Mouse (Mus musculus): Measurements from ENCODE around the gene Arhgef38. TPM values are rescaled to one million over a fixed set of nuclear protein-coding genes. Genes with fewer than 3 reads are reported as not detected.
A peak's percentile ranks its signal among the peaks of the same experiment; 100 is the strongest.

Gene Arhgef38
- polyA plus RNA-seq, 1 experiment from 2014 or later = 4.5 TPM

DNA sequence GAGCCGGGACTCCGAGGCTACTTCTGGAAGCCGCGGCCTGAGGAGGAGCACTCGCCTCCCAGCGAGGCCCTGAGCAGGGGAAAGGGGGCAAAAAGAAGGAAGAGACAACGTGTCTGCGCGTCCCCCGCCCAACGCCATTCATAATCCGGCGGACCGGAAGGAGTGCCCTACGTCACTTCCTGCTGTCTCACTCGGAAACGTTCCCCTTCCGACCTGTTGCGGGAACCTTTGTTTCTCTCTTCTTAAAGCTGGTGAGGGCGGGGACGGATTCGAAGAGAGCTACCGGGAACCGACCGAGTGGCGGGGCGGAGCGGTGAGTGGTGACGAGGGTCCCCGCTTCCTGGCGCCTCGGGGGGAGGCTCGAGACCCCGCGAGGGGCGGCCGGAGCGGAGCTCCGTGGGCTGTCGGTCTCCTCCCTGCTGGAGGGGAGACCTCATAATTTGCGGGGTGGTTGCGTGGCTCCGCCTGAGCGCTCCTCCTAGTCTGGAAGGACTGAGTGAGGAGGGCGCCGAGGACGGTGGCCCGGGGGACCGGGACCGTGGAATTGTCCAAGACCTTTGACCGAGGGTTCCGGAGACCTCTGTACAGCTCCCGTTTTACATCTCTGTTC lies 143.0 kb downstream of the Arhgef38 start, which contains the start of the genes Ints12 and Gstcd:
Gene Ints12 (plus strand): TSS at position 177 of the 610 bp plus-strand sequence.
Gene Gstcd (minus strand): TSS at position 370 of the 610 bp plus-strand sequence.
- peak within 1 kb of the TSS; percentile 90 for H3K4me2 ChIP-seq (ENCODE audit: low read length)
- TF ChIP-seq CTCF (IDR thresholded peaks at IDR 0.05; ENCODE audit: low read depth) = no peak; the same call in 1 of the 2 replicates
- peaks cover 5% of the 10 kb centered on the region; the same call in 1 of the 2 replicates for H3K4me1 ChIP-seq (replicated peaks; ENCODE audit: insufficient read depth, low read length)
- WGBS = under 1% methylated on average over 53 of the region's 53 CpGs
- peak within 1 kb of the TSS; percentile 96 for H3K27ac ChIP-seq
- DNase-seq (ENCODE audit: low spot score) (peak; percentile 98), ATAC-seq (replicated peaks; ENCODE audit: low FRiP score, low read depth) (peak; percentile 98)
- H3K9me3 ChIP-seq (replicated peaks; ENCODE audit: low read length) = no peaks in the 10 kb centered on the region
- H3K27me3 ChIP-seq (ENCODE audit: insufficient read depth, low read length) = no peaks in the 10 kb centered on the region
- H3K4me3 ChIP-seq (replicated peaks; ENCODE audit: low read depth, low read length) = peak within 1 kb of the TSS; percentile 99
- H3K36me3 ChIP-seq (ENCODE audit: insufficient read depth, low read length) = no peaks in the 10 kb centered on the region
- peak within 1 kb of the TSS; percentile 93 for H3K9ac ChIP-seq (ENCODE audit: low read depth, low read length)

GRCm38 (mm10) chr3:133091121-133091663 lies 143.6 kb downstream of the Arhgef38 start:
- Histone ChIP-seq H3K36me3 (ENCODE audit: insufficient read depth, low read length) (no peaks in the 10 kb centered on the region), H3K9ac (ENCODE audit: low read depth, low read length) (peak overlapping the region; percentile 93), H3K4me1 (replicated peaks; ENCODE audit: insufficient read depth, low read length) (peaks cover 5% of the 10 kb centered on the region; the same call in 1 of the 2 replicates), H3K9me3 (replicated peaks; ENCODE audit: low read length) (no peaks in the 10 kb centered on the region), H3K4me3 (replicated peaks; ENCODE audit: low read depth, low read length) (peak overlapping the region; percentile 99), H3K4me2 (ENCODE audit: low read length) (peak overlapping the region; percentile 90), H3K27ac (peak overlapping the region; percentile 96), H3K27me3 (ENCODE audit: insufficient read depth, low read length) (no peaks in the 10 kb centered on the region)
- peak; percentile 83 for ATAC-seq (replicated peaks; ENCODE audit: low FRiP score, low read depth)
- under 1% methylated on average over 43 of the region's 44 CpGs for WGBS
- peak; percentile 55 for DNase-seq (ENCODE audit: low spot score)
- TF ChIP-seq CTCF (IDR thresholded peaks at IDR 0.05; ENCODE audit: low read depth) = no peak

- Histone ChIP-seq H3K4me2 (ENCODE audit: low read length) (peak overlapping the region; percentile 90), H3K9ac (ENCODE audit: low read depth, low read length) (peak overlapping the region; percentile 93), H3K27me3 (ENCODE audit: insufficient read depth, low read length) (no peaks in the 10 kb centered on the region), H3K36me3 (ENCODE audit: insufficient read depth, low read length) (no peaks in the 10 kb centered on the region), H3K9me3 (replicated peaks; ENCODE audit: low read length) (no peaks in the 10 kb centered on the region), H3K27ac (peak overlapping the region; percentile 96), H3K4me3 (replicated peaks; ENCODE audit: low read depth, low read length) (peak overlapping the region; percentile 99), H3K4me1 (replicated peaks; ENCODE audit: insufficient read depth, low read length) (peaks cover 5% of the 10 kb centered on the region; the same call in 1 of the 2 replicates)
- TF ChIP-seq CTCF (IDR thresholded peaks at IDR 0.05; ENCODE audit: low read depth) = no peak
- 4% methylated on average over 11 of the region's 11 CpGs for WGBS
- DNase-seq (ENCODE audit: low spot score) (no peak), ATAC-seq (replicated peaks; ENCODE audit: low FRiP score, low read depth) (no peak)
Observed at GRCm38 (mm10) chr3:133090247-133091120, 144.3 kb downstream of the Arhgef38 start.

- 62% methylated on average over 3 of the region's 3 CpGs for WGBS
Observed at GRCm38 (mm10) chr3:133085858-133086257, 148.9 kb downstream of the Arhgef38 start.

GRCm38 (mm10) chr3:133082736-133083135 lies 152.0 kb downstream of the Arhgef38 start:
- Histone ChIP-seq H3K9me3 (replicated peaks; ENCODE audit: low read length) (no peaks in the 10 kb centered on the region), H3K4me3 (replicated peaks; ENCODE audit: low read depth, low read length) (no peak overlapping the region), H3K36me3 (ENCODE audit: insufficient read depth, low read length) (peaks cover 26% of the 10 kb centered on the region), H3K4me2 (ENCODE audit: low read length) (no peak overlapping the region), H3K9ac (ENCODE audit: low read depth, low read length) (no peak overlapping the region), H3K4me1 (replicated peaks; ENCODE audit: insufficient read depth, low read length) (no peaks in the 10 kb centered on the region), H3K27me3 (ENCODE audit: insufficient read depth, low read length) (no peaks in the 10 kb centered on the region), H3K27ac (no peak overlapping the region)
- DNase-seq (ENCODE audit: low spot score) = no peak
- ATAC-seq (replicated peaks; ENCODE audit: low FRiP score, low read depth) = no peak
- WGBS = 95% methylated on average over 5 of the region's 5 CpGs
- no peak for TF ChIP-seq CTCF (IDR thresholded peaks at IDR 0.05; ENCODE audit: low read depth)

More at GRCm38 (mm10) chr3:133085858-133086257, 148.9 kb downstream of the Arhgef38 start:
- ATAC-seq (replicated peaks; ENCODE audit: low FRiP score, low read depth) (0 out of 2 replicates have a peak, but pooled peaks have one; percentile 29), DNase-seq (ENCODE audit: low spot score) (peak; percentile 84)
- Histone ChIP-seq H3K27me3 (ENCODE audit: insufficient read depth, low read length) (no peaks in the 10 kb centered on the region), H3K4me1 (replicated peaks; ENCODE audit: insufficient read depth, low read length) (no peaks in the 10 kb centered on the region), H3K9ac (ENCODE audit: low read depth, low read length) (no peak overlapping the region), H3K36me3 (ENCODE audit: insufficient read depth, low read length) (peaks cover 23% of the 10 kb centered on the region), H3K27ac (no peak overlapping the region), H3K9me3 (replicated peaks; ENCODE audit: low read length) (no peaks in the 10 kb centered on the region), H3K4me3 (replicated peaks; ENCODE audit: low read depth, low read length) (no peak overlapping the region), H3K4me2 (ENCODE audit: low read length) (no peak overlapping the region)
- TF ChIP-seq CTCF (IDR thresholded peaks at IDR 0.05; ENCODE audit: low read depth) = peak; percentile 78

GRCm38 (mm10) chr3:133075560-133075959 lies 159.2 kb downstream of the Arhgef38 start:
- no peaks in the 10 kb centered on the region for H3K27me3 ChIP-seq (ENCODE audit: insufficient read depth, low read length)
- no peak overlapping the region for H3K9ac ChIP-seq (ENCODE audit: low read depth, low read length)
- no peak overlapping the region for H3K4me2 ChIP-seq (ENCODE audit: low read length)
- H3K27ac ChIP-seq = no peak overlapping the region
- TF ChIP-seq CTCF (IDR thresholded peaks at IDR 0.05; ENCODE audit: low read depth) = no peak
- no peak for DNase-seq (ENCODE audit: low spot score)
- no peak overlapping the region for H3K4me3 ChIP-seq (replicated peaks; ENCODE audit: low read depth, low read length)
- WGBS = 87% methylated on average over 10 of the region's 10 CpGs
- no peaks in the 10 kb centered on the region for H3K4me1 ChIP-seq (replicated peaks; ENCODE audit: insufficient read depth, low read length)
- 0 out of 2 replicates have a peak, but pooled peaks cover 14% of the 10 kb centered on the region for H3K36me3 ChIP-seq (ENCODE audit: insufficient read depth, low read length)
- no peak for ATAC-seq (replicated peaks; ENCODE audit: low FRiP score, low read depth)
- H3K9me3 ChIP-seq (replicated peaks; ENCODE audit: low read length) = no peaks in the 10 kb centered on the region

Other genes starting within 250 kb of the Arhgef38 start
- gene Ints12, start 143.1 kb downstream of the Arhgef38 start, polyA plus RNA-seq (2015; fragmentation: Nextera tagmentation; extraction: Ambion mirVana) = 21.1 and 21.4 TPM in 2 replicates
- gene Gstcd, start 142.9 kb downstream of the Arhgef38 start, polyA plus RNA-seq (2015; fragmentation: Nextera tagmentation; extraction: Ambion mirVana) = 4.5 and 5.0 TPM in 2 replicates
- gene Ppa2, start 75.2 kb upstream of the Arhgef38 start, polyA plus RNA-seq (2015; fragmentation: Nextera tagmentation; extraction: Ambion mirVana) = 141 and 144 TPM in 2 replicates

Measured in kidney, postnatal 0 days (tissue).